Mouse (Mus musculus) heart, adult 2 months (tissue): ENCODE measurements at regions not wholly inside any gene's neighbourhood (a gene's known extent, or its start where the extent isn't known, plus 50 kb on each side); places are given as distances from the start of the nearest gene placed in this dataset.

Experiments used
- DNase-seq, 2 experiments: peaks; one replicate each; pipeline ENCODE4 v3.0.0; 2021
- H3K27ac ChIP-seq: fragments of 200-600 bp; 2 replicates; pipeline ENCODE4 v1.8.1; 2022
- H3K27me3 ChIP-seq: fragments of 200-500 bp; 2 replicates; pipeline ENCODE4 v1.6.1; 2012; ENCODE audit warnings: mild to moderate bottlenecking, low read length, inconsistent platforms, mixed read lengths; ENCODE audit not compliant: control insufficient read depth, insufficient read depth
- H3K36me3 ChIP-seq: fragments of 200-500 bp; 2 replicates; pipeline ENCODE4 v1.6.1; 2012; ENCODE audit warnings: low read length, inconsistent platforms; ENCODE audit not compliant: control insufficient read depth, insufficient read depth
- H3K4me1 ChIP-seq: fragments of 200-500 bp; 2 replicates; pipeline ENCODE4 v1.6.1; 2011; ENCODE audit warnings: low read length; ENCODE audit not compliant: control insufficient read depth, insufficient read depth
- H3K4me3 ChIP-seq: fragments of 200-600 bp; 2 replicates; pipeline ENCODE4 v1.8.1; 2022
- H3K79me2 ChIP-seq: fragments of 200-500 bp; replicated peaks from 2 replicates; pipeline ENCODE4 v1.6.1; 2012; ENCODE audit warnings: mild to moderate bottlenecking, inconsistent platforms, low read length, moderate library complexity, mixed read lengths; ENCODE audit not compliant: control insufficient read depth, insufficient read depth
- H3K9ac ChIP-seq: fragments of 200-500 bp; 2 replicates; pipeline ENCODE4 v1.6.1; 2012; ENCODE audit warnings: low read depth, mild to moderate bottlenecking, control low read depth, inconsistent platforms, low read length, mixed read lengths
- CTCF ChIP-seq: fragments of 200-600 bp; IDR thresholded peaks from 2 replicates; pipeline ENCODE4 v1.8.1; 2022; ENCODE audit warnings: antibody characterized with exemption, mild to moderate bottlenecking, moderate library complexity
- EP300 ChIP-seq: fragments of 200-500 bp; IDR thresholded peaks from 2 replicates; pipeline ENCODE4 v1.6.1; 2011; ENCODE audit warnings: low read depth, low read length, control low read depth; ENCODE audit not compliant: insufficient read depth
- POLR2A ChIP-seq: fragments of 200-500 bp; IDR thresholded peaks from 2 replicates; pipeline ENCODE4 v1.6.1; 2011; ENCODE audit warnings: mild to moderate bottlenecking, low read depth, low read length, control low read depth; ENCODE audit not compliant: insufficient read depth
- WGBS: fragments of 180-500 bp; shearing (Covaris S2); methylation state at CpG from one replicate; pipeline ENCODE4 v1.1.7; 2018; 5-methylcytosine and 5-hydroxymethylcytosine counted together
- intact Hi-C: fragments of 180-260 bp; cut with DNase I; formaldehyde crosslinking; loops from one replicate; pipeline ENCODE4 v1.15.1; 2025

- no peaks in the 10 kb centered on the region for H3K36me3 ChIP-seq
- TF ChIP-seq EP300 (no peak), POLR2A (no peak), CTCF (no peak)
- H3K79me2 ChIP-seq = no peaks in the 10 kb centered on the region
- H3K27me3 ChIP-seq = no peaks in the 10 kb centered on the region
- H3K9ac ChIP-seq = no peak overlapping the region
- WGBS = 73% methylated on average over 2 of the region's 2 CpGs
- H3K27ac ChIP-seq = no peak overlapping the region
- DNase-seq = no peak
- no peaks in the 10 kb centered on the region for H3K4me1 ChIP-seq
- intact Hi-C loops = no loop called here
- H3K4me3 ChIP-seq = no peak overlapping the region
Observed at GRCm38 (mm10) chr3:23071486-23071885, 995.0 kb downstream of the Tbl1xr1 start.
